In genomic region chr2:153446017-153446408, GRCm38 (mm10) we compare ENCODE assay signal across 8 mouse cellular contexts. TPM values are rescaled to one million over a fixed set of nuclear protein-coding genes. Genes with fewer than 3 reads are reported as not detected.
DNase-seq lines count a peak whose midpoint lies in the region; ATAC-seq and TF ChIP-seq lines count a peak whose summit lies in the region.

No protein-coding gene starts in this region.

- DNase-seq in right cerebral cortex, adult 18-20 months, result peak; percentile 72
- no peak for DNase-seq in right cerebral cortex, postnatal 14 days
- peak; percentile 75 for DNase-seq in c-Kit-positive CD71-positive TER-119-negative erythroid progenitor cells, embryonic 14.5 days (ENCODE audit: low read depth)
- DNase-seq in forebrain, postnatal 0 days, result peak; percentile 92
- DNase-seq in liver, embryonic 11.5 days (ENCODE audit: low spot score), result no peak
- peak; percentile 55 for DNase-seq in thymus, postnatal 4 days

- peak; percentile 79 for TF ChIP-seq CTCF in forebrain, postnatal 0 days (IDR thresholded peaks at IDR 0.05; ENCODE audit: low read depth)

- ATAC-seq in forebrain, postnatal 0 days, result peak; percentile 30
- no peak for ATAC-seq in intestine, embryonic 16.5 days
- ATAC-seq in liver, embryonic 11.5 days (replicated peaks; ENCODE audit: low FRiP score), result no peak
- ATAC-seq in monocyte, adult 5-6 weeks (replicated peaks; ENCODE audit: insufficient number of reproducible peaks, low FRiP score, low TSS enrichment, poor library complexity, severe bottlenecking), result peak; percentile 60; the same call in 1 of the 2 replicates

- peak overlapping the region; percentile 90 for H3K9ac ChIP-seq in forebrain, postnatal 0 days
- peak overlapping the region; percentile 97 for H3K9ac ChIP-seq in intestine, embryonic 16.5 days (ENCODE audit: low read depth, low read length)
- peak overlapping the region; percentile 63 for H3K9ac ChIP-seq in liver, embryonic 11.5 days (ENCODE audit: low read depth, low read length)

- peak overlapping the region; percentile 94 for H3K27ac ChIP-seq in forebrain, postnatal 0 days (ENCODE audit: low read depth, low read length)
- peak overlapping the region; percentile 100 for H3K27ac ChIP-seq in intestine, embryonic 16.5 days (ENCODE audit: low read length)
- peak overlapping the region; percentile 88; the same call in 1 of the 2 replicates for H3K27ac ChIP-seq in liver, embryonic 11.5 days (ENCODE audit: low read depth, low read length)

- no peaks in the 10 kb centered on the region for H3K27me3 ChIP-seq in forebrain, postnatal 0 days (ENCODE audit: insufficient read depth, low read length)
- H3K27me3 ChIP-seq in intestine, embryonic 16.5 days (replicated peaks; ENCODE audit: control insufficient read depth, insufficient read depth, low read length), result no peaks in the 10 kb centered on the region
- no peaks in the 10 kb centered on the region for H3K27me3 ChIP-seq in liver, embryonic 11.5 days (replicated peaks; ENCODE audit: control insufficient read depth, insufficient read depth, low read length)

- 0% methylated on average over 8 of the region's 8 CpGs for WGBS in forebrain, postnatal 0 days
- under 1% methylated on average over 8 of the region's 8 CpGs for WGBS in intestine, embryonic 16.5 days
- 0% methylated on average over 8 of the region's 8 CpGs for WGBS in liver, embryonic 11.5 days

- no peaks in the 10 kb centered on the region; the same call in 1 of the 2 replicates for H3K36me3 ChIP-seq in forebrain, postnatal 0 days (ENCODE audit: insufficient read depth)
- no peaks in the 10 kb centered on the region for H3K36me3 ChIP-seq in intestine, embryonic 16.5 days (ENCODE audit: control insufficient read depth, insufficient read depth, low read length)
- no peaks in the 10 kb centered on the region; the same call in 1 of the 2 replicates for H3K36me3 ChIP-seq in liver, embryonic 11.5 days (ENCODE audit: control insufficient read depth, insufficient read depth, low read length)

- peak overlapping the region; percentile 89 for H3K4me3 ChIP-seq in forebrain, postnatal 0 days (ENCODE audit: low read depth, low read length)
- H3K4me3 ChIP-seq in intestine, embryonic 16.5 days (ENCODE audit: low read length), result peak overlapping the region; percentile 99
- peak overlapping the region; percentile 79 for H3K4me3 ChIP-seq in liver, embryonic 11.5 days (ENCODE audit: low read depth, low read length)

- H3K4me1 ChIP-seq in forebrain, postnatal 0 days (ENCODE audit: insufficient read depth), result peaks cover 17% of the 10 kb centered on the region; the same call in 1 of the 2 replicates
- peaks cover 31% of the 10 kb centered on the region for H3K4me1 ChIP-seq in intestine, embryonic 16.5 days (ENCODE audit: control insufficient read depth, insufficient read depth, low read length)
- H3K4me1 ChIP-seq in liver, embryonic 11.5 days (replicated peaks; ENCODE audit: control insufficient read depth, insufficient read depth, low read length), result peaks cover 46% of the 10 kb centered on the region

- H3K4me2 ChIP-seq in forebrain, postnatal 0 days (ENCODE audit: low read depth), result peak overlapping the region; percentile 77
- peak overlapping the region; percentile 98 for H3K4me2 ChIP-seq in intestine, embryonic 16.5 days (ENCODE audit: low read depth, low read length)
- peak overlapping the region; percentile 98 for H3K4me2 ChIP-seq in liver, embryonic 11.5 days

- H3K9me3 ChIP-seq in forebrain, postnatal 0 days (ENCODE audit: low read length), result no peaks in the 10 kb centered on the region
- H3K9me3 ChIP-seq in intestine, embryonic 16.5 days (ENCODE audit: control insufficient read depth, low read length), result no peaks in the 10 kb centered on the region
- H3K9me3 ChIP-seq in liver, embryonic 11.5 days (ENCODE audit: control insufficient read depth, low read length), result no peaks in the 10 kb centered on the region

RNA-seq across cellular contexts. Expression of gene 4930404H24Rik, which starts 46.6 kb away (rescaled TPM):
- total RNA-seq in forebrain, postnatal 0 days (2014; rRNA removed), result not detected in 2 replicates
- polyA plus RNA-seq in forebrain, postnatal 0 days (2015; fragmentation: Nextera tagmentation; extraction: Ambion mirVana), result not detected in 2 replicates
- not detected in 2 replicates for polyA plus RNA-seq in intestine, embryonic 16.5 days (2015; fragmentation: Nextera tagmentation; extraction: Ambion mirVana)
- not detected in 2 replicates for polyA plus RNA-seq in liver, embryonic 11.5 days (2014; fragmentation: Nextera tagmentation; extraction: Ambion mirVana)
- not detected in 3 replicates for total RNA-seq in monocyte, adult 5-6 weeks (2017)

Comparison
In these comparisons a context has a peak if more than half of its experiments do, and no peak if none do; other contexts are left out.
1. DNase-seq: peak in right cerebral cortex, adult 18-20 months (single experiment), c-Kit-positive CD71-positive TER-119-negative erythroid progenitor cells, embryonic 14.5 days (single experiment), forebrain, postnatal 0 days (single experiment) and thymus, postnatal 4 days (single experiment); none in right cerebral cortex, postnatal 14 days (single experiment) and liver, embryonic 11.5 days (single experiment).
2. ATAC-seq: peak in forebrain, postnatal 0 days (single experiment) and monocyte, adult 5-6 weeks (single experiment); none in intestine, embryonic 16.5 days (single experiment) and liver, embryonic 11.5 days (single experiment).
3. Peak in every context shown above with its lines, with median percentiles within 50 percentile points of each other: H3K27ac ChIP-seq, H3K4me2 ChIP-seq, H3K4me3 ChIP-seq and H3K9ac ChIP-seq.